Mouse (Mus musculus): ENCODE measurements around the gene Zswim9. TPM values are rescaled to one million over a fixed set of nuclear protein-coding genes. Genes with fewer than 3 reads are reported as not detected.

Zswim9 gene
- polyA plus RNA-seq (2014; fragmentation: Nextera tagmentation; extraction: Ambion mirVana) = 5.7 and 11.6 TPM in 2 replicates

DNA sequence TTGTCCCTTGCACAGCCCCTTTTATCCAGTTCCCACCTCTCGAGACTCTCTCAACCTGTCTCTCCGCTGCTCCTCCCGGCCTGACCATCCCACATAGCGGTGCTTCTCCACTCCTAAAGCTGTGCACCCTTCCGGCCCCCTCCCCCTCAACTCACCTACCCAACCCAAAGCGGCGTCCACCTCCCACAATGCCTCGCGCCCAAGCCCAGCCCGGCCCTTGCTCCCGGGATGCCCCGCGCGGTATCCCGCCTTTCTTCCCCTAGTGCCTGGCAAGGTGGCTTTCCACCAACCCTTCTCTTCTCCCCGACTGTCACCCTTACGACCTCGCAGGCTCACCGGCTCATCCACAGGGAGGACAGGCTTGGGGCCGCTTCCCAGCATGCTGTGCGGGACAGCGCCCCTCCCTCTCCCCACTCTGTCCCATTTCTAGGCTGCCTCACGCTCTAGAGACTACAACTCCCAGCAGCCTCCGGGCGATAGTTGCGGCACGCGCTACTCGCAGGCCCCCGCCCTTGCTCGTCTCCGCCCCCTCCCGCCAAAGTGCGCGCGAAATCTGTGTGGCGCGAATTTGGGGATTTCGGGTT, at the start of gene Zswim9:
Gene Zswim9 (minus strand): TSS at position 414 of the 584 bp plus-strand sequence.
- Histone ChIP-seq H3K27ac (ENCODE audit: low read length) (peak within 1 kb of the TSS; percentile 35; the same call in 1 of the 2 replicates), H3K27me3 (ENCODE audit: control insufficient read depth, insufficient read depth, low read length) (no peaks in the 10 kb centered on the region), H3K4me1 (ENCODE audit: control insufficient read depth, insufficient read depth, low read length) (no peaks in the 10 kb centered on the region), H3K9ac (replicated peaks; ENCODE audit: low read depth, low read length) (peak within 1 kb of the TSS; percentile 32), H3K36me3 (ENCODE audit: control insufficient read depth, insufficient read depth, low read length) (peaks cover 18% of the 10 kb centered on the region), H3K4me3 (ENCODE audit: low read depth, low read length) (peak within 1 kb of the TSS; percentile 42), H3K4me2 (replicated peaks; ENCODE audit: low read depth, low read length) (peak within 1 kb of the TSS; percentile 74), H3K9me3 (ENCODE audit: control insufficient read depth, low read depth, low read length) (no peaks in the 10 kb centered on the region)
- ATAC-seq (ENCODE audit: insufficient number of reproducible peaks, insufficient read depth, low FRiP score, low read depth) = peak; percentile 98
- WGBS = under 1% methylated on average over 38 of the region's 39 CpGs

DNA sequence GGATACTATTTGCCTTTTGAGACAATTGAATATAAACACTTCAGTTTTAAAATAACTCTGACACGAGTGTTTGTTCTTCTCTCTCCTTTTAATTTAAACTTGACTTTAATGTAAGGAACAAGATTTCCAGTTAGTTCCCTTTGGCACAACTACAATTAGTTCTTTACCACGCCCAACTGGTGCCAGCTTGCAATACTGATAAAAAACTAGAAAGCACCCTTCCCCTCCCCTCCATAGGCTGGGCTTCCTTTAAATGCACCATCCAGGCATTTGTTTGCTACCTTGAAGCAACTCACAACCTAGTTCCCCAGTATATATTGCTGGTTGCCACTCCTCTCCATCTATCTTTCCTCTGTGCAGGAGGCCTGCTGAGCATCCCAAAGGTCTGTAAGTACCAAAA, 45.8 kb upstream of the Zswim9 start, which contains the start of gene Pla2g4c:
Gene Pla2g4c (plus strand): TSS at position 340 of the 400 bp plus-strand sequence.
- H3K4me2 ChIP-seq (replicated peaks; ENCODE audit: low read depth, low read length) = no peak within 1 kb of the TSS

DNA sequence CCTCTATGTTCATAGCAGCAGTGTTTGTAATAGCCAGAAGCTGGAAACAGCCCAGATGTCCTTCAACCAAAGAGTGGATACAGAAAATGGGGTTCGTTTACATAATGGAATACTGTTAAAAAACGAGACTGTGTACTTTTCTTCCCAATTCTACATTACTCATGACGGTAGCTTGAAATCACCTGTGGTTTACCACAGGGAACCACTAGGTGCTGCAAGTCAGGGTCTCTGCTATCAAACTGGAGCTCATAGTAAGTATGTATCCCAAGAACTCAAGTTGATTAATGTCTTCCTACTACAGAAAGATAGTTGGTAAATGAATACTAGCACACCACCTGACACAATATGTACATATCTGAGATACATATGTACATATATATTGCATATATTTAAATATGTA, 42.9 kb upstream of the Zswim9 start:
- Histone ChIP-seq H3K27ac (ENCODE audit: low read length) (no peak overlapping the region), H3K27me3 (ENCODE audit: control insufficient read depth, insufficient read depth, low read length) (no peaks in the 10 kb centered on the region), H3K4me1 (ENCODE audit: control insufficient read depth, insufficient read depth, low read length) (no peaks in the 10 kb centered on the region), H3K4me2 (replicated peaks; ENCODE audit: low read depth, low read length) (no peak overlapping the region), H3K4me3 (ENCODE audit: low read depth, low read length) (no peak overlapping the region), H3K9ac (replicated peaks; ENCODE audit: low read depth, low read length) (no peak overlapping the region), H3K9me3 (ENCODE audit: control insufficient read depth, low read depth, low read length) (no peaks in the 10 kb centered on the region), H3K36me3 (ENCODE audit: control insufficient read depth, insufficient read depth, low read length) (no peaks in the 10 kb centered on the region)
- 79% methylated on average over 3 of the region's 3 CpGs for WGBS
- ATAC-seq (ENCODE audit: insufficient number of reproducible peaks, insufficient read depth, low FRiP score, low read depth) = no peak

More for the DNA sequence above, 45.8 kb upstream of the Zswim9 start, which contains the start of gene Pla2g4c:
- Histone ChIP-seq H3K4me1 (ENCODE audit: control insufficient read depth, insufficient read depth, low read length) (no peaks in the 10 kb centered on the region), H3K36me3 (ENCODE audit: control insufficient read depth, insufficient read depth, low read length) (no peaks in the 10 kb centered on the region), H3K27me3 (ENCODE audit: control insufficient read depth, insufficient read depth, low read length) (no peaks in the 10 kb centered on the region), H3K4me3 (ENCODE audit: low read depth, low read length) (no peak within 1 kb of the TSS), H3K27ac (ENCODE audit: low read length) (no peak within 1 kb of the TSS), H3K9ac (replicated peaks; ENCODE audit: low read depth, low read length) (no peak within 1 kb of the TSS), H3K9me3 (ENCODE audit: control insufficient read depth, low read depth, low read length) (no peaks in the 10 kb centered on the region)
- no peak for ATAC-seq (ENCODE audit: insufficient number of reproducible peaks, insufficient read depth, low FRiP score, low read depth)
- WGBS = 72% methylated on average over 2 of the region's 2 CpGs

DNA sequence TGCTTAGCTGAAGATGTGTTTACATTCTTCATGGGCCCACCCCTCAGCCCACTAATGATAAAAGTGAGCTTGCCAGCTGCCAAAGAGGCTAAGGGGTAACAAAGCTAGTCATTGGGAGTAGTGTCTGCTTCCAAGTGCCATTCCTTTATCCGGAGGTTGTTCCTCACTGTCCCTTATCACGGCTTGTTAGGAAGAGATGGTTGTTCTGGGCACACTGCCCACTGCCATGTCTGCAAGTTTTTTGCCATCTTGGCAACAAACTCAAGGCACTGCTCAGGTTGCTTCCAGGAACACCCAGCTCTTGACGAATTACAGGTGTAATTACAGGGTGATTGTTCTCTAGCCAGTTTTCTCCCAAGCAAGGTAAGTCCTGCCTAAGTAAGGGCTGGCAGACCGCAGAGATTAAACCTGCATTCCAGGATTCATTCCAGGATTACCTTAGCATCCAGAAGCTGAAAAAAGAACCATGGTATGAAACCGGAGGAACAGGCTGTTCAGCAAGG, 35.6 kb upstream of the Zswim9 start:
- 0 out of 2 replicates have a peak, but pooled peaks have one; percentile 56 for ATAC-seq (ENCODE audit: insufficient number of reproducible peaks, insufficient read depth, low FRiP score, low read depth)
- Histone ChIP-seq H3K4me2 (replicated peaks; ENCODE audit: low read depth, low read length) (no peak overlapping the region), H3K36me3 (ENCODE audit: control insufficient read depth, insufficient read depth, low read length) (peaks cover 20% of the 10 kb centered on the region), H3K27me3 (ENCODE audit: control insufficient read depth, insufficient read depth, low read length) (no peaks in the 10 kb centered on the region), H3K27ac (ENCODE audit: low read length) (no peak overlapping the region), H3K4me3 (ENCODE audit: low read depth, low read length) (no peak overlapping the region), H3K4me1 (ENCODE audit: control insufficient read depth, insufficient read depth, low read length) (no peaks in the 10 kb centered on the region), H3K9ac (replicated peaks; ENCODE audit: low read depth, low read length) (no peak overlapping the region), H3K9me3 (ENCODE audit: control insufficient read depth, low read depth, low read length) (no peaks in the 10 kb centered on the region)
- 66% methylated on average over 5 of the region's 5 CpGs for WGBS

DNA sequence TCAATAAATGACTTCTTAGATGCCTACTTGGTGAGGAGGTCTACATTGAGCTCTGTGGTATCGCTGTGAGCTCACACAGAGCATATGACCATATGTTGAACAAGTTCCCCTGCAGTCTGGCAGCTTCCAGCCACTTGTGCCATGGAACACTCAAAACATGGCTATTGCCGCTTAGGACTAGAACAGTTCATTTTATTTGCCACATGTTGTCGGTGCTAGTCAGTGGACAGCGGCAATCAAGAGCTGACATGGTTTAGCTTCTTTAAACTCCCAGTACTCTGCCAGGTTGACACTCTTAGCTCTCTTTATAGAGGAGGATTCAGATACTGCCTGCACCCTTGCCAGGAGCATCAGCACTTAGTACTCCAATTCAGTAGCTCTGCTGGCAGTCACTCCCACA, 32.9 kb upstream of the Zswim9 start:
- no peaks in the 10 kb centered on the region for H3K27me3 ChIP-seq (ENCODE audit: control insufficient read depth, insufficient read depth, low read length)
- no peak for ATAC-seq (ENCODE audit: insufficient number of reproducible peaks, insufficient read depth, low FRiP score, low read depth)
- H3K9ac ChIP-seq (replicated peaks; ENCODE audit: low read depth, low read length) = no peak overlapping the region
- no peaks in the 10 kb centered on the region for H3K4me1 ChIP-seq (ENCODE audit: control insufficient read depth, insufficient read depth, low read length)
- no peaks in the 10 kb centered on the region for H3K9me3 ChIP-seq (ENCODE audit: control insufficient read depth, low read depth, low read length)
- WGBS = 93% methylated on average over 4 of the region's 4 CpGs
- H3K27ac ChIP-seq (ENCODE audit: low read length) = no peak overlapping the region
- no peak overlapping the region for H3K4me2 ChIP-seq (replicated peaks; ENCODE audit: low read depth, low read length)
- no peak overlapping the region for H3K4me3 ChIP-seq (ENCODE audit: low read depth, low read length)
- peaks cover 38% of the 10 kb centered on the region for H3K36me3 ChIP-seq (ENCODE audit: control insufficient read depth, insufficient read depth, low read length)

DNA sequence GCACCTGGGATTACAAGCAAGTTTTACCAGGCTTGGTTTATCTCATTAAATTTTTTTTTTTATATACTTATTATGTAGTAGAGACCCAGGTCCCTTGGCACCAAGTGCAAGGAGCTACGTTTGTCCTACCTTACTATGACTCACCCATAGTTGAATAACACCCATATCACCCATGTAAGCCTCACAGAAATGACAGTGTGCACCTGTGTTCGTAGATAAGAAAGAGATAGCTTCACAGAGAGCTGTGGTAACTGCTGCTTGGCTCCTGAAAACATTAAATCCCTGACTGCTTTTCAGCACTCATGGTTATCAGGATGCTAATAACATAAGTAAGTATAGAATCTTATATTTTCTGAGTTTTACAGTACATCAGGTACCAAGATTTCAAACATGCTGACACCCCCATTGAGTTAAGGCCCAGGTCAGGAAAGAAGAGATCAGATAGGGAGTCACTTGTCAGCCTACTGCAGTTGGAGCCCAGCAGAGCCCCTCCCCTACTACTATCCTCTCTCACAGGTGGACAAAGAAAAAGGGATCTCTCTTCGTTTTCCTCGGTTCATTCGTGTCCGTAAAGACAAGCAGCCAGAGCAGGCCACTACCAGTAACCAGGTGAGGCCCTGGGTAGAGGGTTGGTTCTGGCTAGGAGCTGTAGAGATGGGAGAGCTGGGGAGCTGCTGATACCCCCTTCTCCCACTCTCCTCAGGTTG, 32.1 kb upstream of the Zswim9 start:
- H3K27ac ChIP-seq (ENCODE audit: low read length) = no peak overlapping the region
- no peaks in the 10 kb centered on the region for H3K9me3 ChIP-seq (ENCODE audit: control insufficient read depth, low read depth, low read length)
- no peaks in the 10 kb centered on the region for H3K4me1 ChIP-seq (ENCODE audit: control insufficient read depth, insufficient read depth, low read length)
- H3K4me3 ChIP-seq (ENCODE audit: low read depth, low read length) = no peak overlapping the region
- H3K27me3 ChIP-seq (ENCODE audit: control insufficient read depth, insufficient read depth, low read length) = no peaks in the 10 kb centered on the region
- H3K9ac ChIP-seq (replicated peaks; ENCODE audit: low read depth, low read length) = no peak overlapping the region
- peaks cover 45% of the 10 kb centered on the region for H3K36me3 ChIP-seq (ENCODE audit: control insufficient read depth, insufficient read depth, low read length)
- 91% methylated on average over 6 of the region's 6 CpGs for WGBS
- H3K4me2 ChIP-seq (replicated peaks; ENCODE audit: low read depth, low read length) = no peak overlapping the region
- no peak for ATAC-seq (ENCODE audit: insufficient number of reproducible peaks, insufficient read depth, low FRiP score, low read depth)

DNA sequence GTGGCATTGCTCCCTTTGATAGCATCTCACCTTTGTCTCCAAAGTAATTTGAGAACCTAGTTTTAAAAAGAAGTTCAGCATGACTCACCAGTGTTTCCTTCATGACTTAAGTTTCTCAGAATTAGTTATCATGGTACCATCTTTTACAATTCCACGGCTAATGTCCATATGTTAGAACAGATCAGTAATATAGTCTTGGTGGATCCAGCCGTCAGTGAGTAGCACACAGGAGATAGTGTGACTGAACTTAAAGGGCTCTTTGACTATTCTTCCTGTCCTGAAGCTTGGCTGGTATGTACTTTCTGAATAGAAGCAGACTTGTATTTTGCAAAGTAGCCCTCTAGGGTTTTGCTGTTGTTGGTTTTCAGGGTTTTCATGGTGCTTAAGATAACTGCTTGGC, 30.9 kb upstream of the Zswim9 start:
- Histone ChIP-seq H3K4me2 (replicated peaks; ENCODE audit: low read depth, low read length) (no peak overlapping the region), H3K4me3 (ENCODE audit: low read depth, low read length) (no peak overlapping the region), H3K9me3 (ENCODE audit: control insufficient read depth, low read depth, low read length) (no peaks in the 10 kb centered on the region), H3K9ac (replicated peaks; ENCODE audit: low read depth, low read length) (no peak overlapping the region), H3K27ac (ENCODE audit: low read length) (no peak overlapping the region), H3K27me3 (ENCODE audit: control insufficient read depth, insufficient read depth, low read length) (no peaks in the 10 kb centered on the region), H3K4me1 (ENCODE audit: control insufficient read depth, insufficient read depth, low read length) (no peaks in the 10 kb centered on the region), H3K36me3 (ENCODE audit: control insufficient read depth, insufficient read depth, low read length) (peaks cover 45% of the 10 kb centered on the region)
- WGBS = 90% methylated on average over 2 of the region's 2 CpGs
- ATAC-seq (ENCODE audit: insufficient number of reproducible peaks, insufficient read depth, low FRiP score, low read depth) = no peak

DNA sequence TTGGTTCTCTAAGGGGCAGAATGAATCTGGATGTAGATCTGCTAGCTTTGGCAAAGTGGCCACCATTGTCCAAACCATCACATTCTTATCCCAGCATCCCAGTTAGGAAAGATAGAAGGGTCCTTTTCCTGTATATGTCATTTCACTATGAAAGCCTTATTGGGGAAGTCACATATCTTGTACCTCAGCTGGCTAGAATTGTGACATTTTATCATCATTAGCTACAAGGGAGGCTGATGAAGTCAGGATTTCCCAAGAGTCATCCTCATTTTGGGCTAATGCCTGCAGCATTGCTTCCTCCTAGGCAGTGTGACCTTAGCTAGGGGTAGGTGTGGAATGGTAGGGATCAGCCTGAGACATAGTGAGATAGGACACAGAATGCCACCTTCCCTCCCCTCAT, 24.9 kb upstream of the Zswim9 start:
- Histone ChIP-seq H3K9ac (replicated peaks; ENCODE audit: low read depth, low read length) (no peak overlapping the region), H3K27me3 (ENCODE audit: control insufficient read depth, insufficient read depth, low read length) (no peaks in the 10 kb centered on the region), H3K4me2 (replicated peaks; ENCODE audit: low read depth, low read length) (no peak overlapping the region), H3K4me3 (ENCODE audit: low read depth, low read length) (no peak overlapping the region), H3K9me3 (ENCODE audit: control insufficient read depth, low read depth, low read length) (no peaks in the 10 kb centered on the region), H3K4me1 (ENCODE audit: control insufficient read depth, insufficient read depth, low read length) (no peaks in the 10 kb centered on the region), H3K36me3 (ENCODE audit: control insufficient read depth, insufficient read depth, low read length) (peaks cover 57% of the 10 kb centered on the region), H3K27ac (ENCODE audit: low read length) (no peak overlapping the region)
- no peak for ATAC-seq (ENCODE audit: insufficient number of reproducible peaks, insufficient read depth, low FRiP score, low read depth)
